Comparison of ENCODE assay signal across 14 mouse cellular contexts in genomic region chr17:67561802-67562201, GRCm38 (mm10).
DNase-seq lines count a peak whose midpoint lies in the region; ATAC-seq and TF ChIP-seq lines count a peak whose summit lies in the region.
"Had no signal": no experiment of that assay in that cellular context is flagged by ENCODE, and none has a peak within 500 bp of the region (broad histone marks: within the 10 kb centered on the region; RNA-seq: fewer than 3 reads in every experiment).

No protein-coding gene starts in this region.

- peak; percentile 97 for DNase-seq in heart, adult 11 months
- peak; percentile 17 for DNase-seq in adrenal gland, postnatal 10 days
- no peak for DNase-seq in heart, postnatal 0 days (ENCODE audit: low spot score)
- DNase-seq in kidney, postnatal 4 days = peak; percentile 28 to 33
- DNase-seq in frontal cortex, postnatal 36 days (ENCODE audit: low spot score in 2 of 2) = no peak
- DNase-seq: B cell, adult 2 months; cerebellum, postnatal 14 days had no signal

- H3K4me2 ChIP-seq in heart, embryonic 12.5 days = no peak overlapping the region
- no peak overlapping the region for H3K4me2 ChIP-seq in heart, postnatal 0 days (ENCODE audit: low read depth, low read length)
- no peak overlapping the region for H3K4me2 ChIP-seq in hindbrain, embryonic 13.5 days
- no peak overlapping the region for H3K4me2 ChIP-seq in forebrain, embryonic 13.5 days
- H3K4me2 ChIP-seq: midbrain, embryonic 12.5 days had no signal

- H3K9ac ChIP-seq in heart, embryonic 12.5 days = no peak overlapping the region
- H3K9ac ChIP-seq in heart, postnatal 0 days (replicated peaks; ENCODE audit: low read depth, low read length) = no peak overlapping the region
- no peak overlapping the region for H3K9ac ChIP-seq in hindbrain, embryonic 13.5 days
- no peak overlapping the region for H3K9ac ChIP-seq in forebrain, embryonic 13.5 days
- H3K9ac ChIP-seq: liver, embryonic 14.5 days; midbrain, embryonic 12.5 days had no signal

- H3K9me3 ChIP-seq in heart, embryonic 12.5 days (replicated peaks) = no peaks in the 10 kb centered on the region
- H3K9me3 ChIP-seq in heart, postnatal 0 days (replicated peaks; ENCODE audit: control insufficient read depth, low read length) = no peaks in the 10 kb centered on the region
- H3K9me3 ChIP-seq in hindbrain, embryonic 13.5 days = no peaks in the 10 kb centered on the region
- H3K9me3 ChIP-seq in forebrain, embryonic 13.5 days (replicated peaks) = no peaks in the 10 kb centered on the region
- H3K9me3 ChIP-seq: embryonic facial prominence, embryonic 10.5 days; midbrain, embryonic 12.5 days had no signal

- H3K36me3 ChIP-seq in heart, embryonic 12.5 days = no peaks in the 10 kb centered on the region
- no peaks in the 10 kb centered on the region for H3K36me3 ChIP-seq in heart, postnatal 0 days (replicated peaks; ENCODE audit: control insufficient read depth, insufficient read depth, low read length)
- H3K36me3 ChIP-seq in hindbrain, embryonic 13.5 days = no peaks in the 10 kb centered on the region
- no peaks in the 10 kb centered on the region for H3K36me3 ChIP-seq in forebrain, embryonic 13.5 days (ENCODE audit: poor library complexity, severe bottlenecking)
- H3K36me3 ChIP-seq: embryonic facial prominence, embryonic 10.5 days; midbrain, embryonic 12.5 days had no signal

- no peaks in the 10 kb centered on the region for H3K27me3 ChIP-seq in heart, embryonic 12.5 days (replicated peaks)
- no peaks in the 10 kb centered on the region for H3K27me3 ChIP-seq in heart, postnatal 0 days (ENCODE audit: control insufficient read depth, insufficient read depth, low read length)
- H3K27me3 ChIP-seq in hindbrain, embryonic 13.5 days = no peaks in the 10 kb centered on the region
- H3K27me3 ChIP-seq in forebrain, embryonic 13.5 days = no peaks in the 10 kb centered on the region
- H3K27me3 ChIP-seq: midbrain, embryonic 12.5 days had no signal

- TF ChIP-seq EP300 in heart, postnatal 0 days (IDR thresholded peaks at IDR 0.05; ENCODE audit: low read depth) = no peak

- no peak overlapping the region for H3K27ac ChIP-seq in heart, embryonic 12.5 days (ENCODE audit: poor library complexity, severe bottlenecking)
- H3K27ac ChIP-seq in heart, postnatal 0 days (ENCODE audit: low read depth) = 0 out of 2 replicates have a peak overlapping the region, but pooled peaks have one; percentile 6
- no peak overlapping the region for H3K27ac ChIP-seq in hindbrain, embryonic 13.5 days
- no peak overlapping the region for H3K27ac ChIP-seq in forebrain, embryonic 13.5 days
- H3K27ac ChIP-seq: embryonic facial prominence, embryonic 10.5 days; hindbrain, postnatal 0 days; liver, embryonic 14.5 days; midbrain, embryonic 12.5 days had no signal

- no peak for ATAC-seq in heart, embryonic 12.5 days (ENCODE audit: insufficient number of reproducible peaks, low FRiP score)
- no peak for ATAC-seq in heart, postnatal 0 days (ENCODE audit: insufficient read depth, low read depth)
- ATAC-seq in hindbrain, embryonic 13.5 days (ENCODE audit: low FRiP score) = no peak
- ATAC-seq in forebrain, embryonic 13.5 days = no peak
- ATAC-seq: hindbrain, postnatal 0 days had no signal

- H3K4me1 ChIP-seq in heart, embryonic 12.5 days (replicated peaks) = no peaks in the 10 kb centered on the region; the same call in 1 of the 2 replicates
- H3K4me1 ChIP-seq in heart, postnatal 0 days (ENCODE audit: control insufficient read depth, insufficient read depth) = no peaks in the 10 kb centered on the region
- H3K4me1 ChIP-seq in hindbrain, embryonic 13.5 days (replicated peaks) = no peaks in the 10 kb centered on the region
- no peaks in the 10 kb centered on the region for H3K4me1 ChIP-seq in forebrain, embryonic 13.5 days

- TF ChIP-seq CTCF in heart, postnatal 0 days (IDR thresholded peaks at IDR 0.05; ENCODE audit: low read depth) = no peak

- WGBS in heart, embryonic 12.5 days = 22% methylated on average over 4 of the region's 4 CpGs
- WGBS in heart, postnatal 0 days = 29% methylated on average over 4 of the region's 4 CpGs
- 76% methylated on average over 4 of the region's 4 CpGs for WGBS in hindbrain, embryonic 13.5 days
- WGBS in forebrain, embryonic 13.5 days = 79% methylated on average over 4 of the region's 4 CpGs

- H3K4me3 ChIP-seq in heart, embryonic 12.5 days = no peak overlapping the region
- no peak overlapping the region for H3K4me3 ChIP-seq in heart, postnatal 0 days (ENCODE audit: low read depth, low read length)
- H3K4me3 ChIP-seq in hindbrain, embryonic 13.5 days = no peak overlapping the region
- no peak overlapping the region for H3K4me3 ChIP-seq in forebrain, embryonic 13.5 days
- H3K4me3 ChIP-seq: embryonic facial prominence, embryonic 10.5 days; midbrain, embryonic 12.5 days had no signal

Comparison
In these comparisons a context has a peak if more than half of its experiments do, and no peak if none do; other contexts are left out.
1. DNase-seq: peak in heart, adult 11 months (single experiment), adrenal gland, postnatal 10 days (single experiment) and kidney, postnatal 4 days (2 of 2); none in heart, postnatal 0 days (single experiment) and frontal cortex, postnatal 36 days (0 of 2).